Mouse (Mus musculus): ENCODE data around the gene Plaur.

DNA sequence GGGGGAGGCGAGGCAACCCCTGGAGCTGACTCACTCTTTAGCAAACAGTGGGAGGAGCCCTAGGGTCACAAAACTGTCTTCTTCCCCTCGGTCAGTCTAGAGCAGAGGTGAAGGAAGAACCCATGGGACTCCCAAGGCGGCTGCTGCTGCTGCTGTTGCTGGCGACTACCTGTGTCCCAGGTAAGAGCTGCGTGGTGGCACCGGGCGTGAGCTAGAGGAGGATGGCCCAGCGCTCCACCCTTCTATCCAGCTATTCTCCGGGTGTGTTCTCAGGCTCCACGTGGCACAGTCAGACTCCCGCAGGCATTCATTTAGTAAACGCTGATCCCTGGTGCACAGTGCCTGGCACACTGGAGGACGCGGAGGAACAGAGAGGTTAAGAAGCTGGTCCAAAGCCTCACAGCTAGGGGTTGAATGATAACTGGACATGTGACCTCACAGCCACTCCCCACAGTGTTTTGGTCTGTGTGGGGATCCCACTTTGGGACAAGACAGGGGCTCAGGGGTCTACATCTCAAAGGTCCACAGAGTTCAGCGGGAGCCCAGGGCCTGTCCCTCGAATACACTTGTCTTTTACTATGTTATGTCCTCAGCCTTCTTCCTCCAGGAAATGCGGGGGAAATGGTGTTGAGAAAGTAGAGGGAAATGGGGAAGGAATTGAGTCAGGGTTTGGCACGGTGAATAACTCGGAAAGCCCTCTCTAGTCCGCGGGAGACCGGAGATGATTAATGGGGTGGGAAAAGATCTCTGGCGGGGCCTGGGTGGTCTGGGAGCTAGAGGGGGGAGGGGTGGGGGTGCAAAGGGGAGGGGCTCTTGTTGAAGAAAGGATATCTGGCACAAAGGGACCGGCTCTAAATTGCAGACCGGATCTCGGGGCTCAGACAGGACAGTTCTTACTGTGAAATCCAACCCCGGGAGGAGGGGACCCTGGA, at the start of gene Plaur:
- TF ChIP-seq CTCF (IDR thresholded peaks at IDR 0.05; ENCODE audit: control insufficient read depth, insufficient read depth, insufficient read length): no peak
- TF ChIP-seq MYOG (IDR thresholded peaks at IDR 0.05; ENCODE audit: control insufficient read depth, extremely low read depth, insufficient read length): no peak
- TF ChIP-seq USF1 (IDR thresholded peaks at IDR 0.05; ENCODE audit: low read depth): peak; percentile 76
- peak; percentile 28 for TF ChIP-seq MAX (IDR thresholded peaks at IDR 0.05)
- no peak for TF ChIP-seq MYOD1 (IDR thresholded peaks at IDR 0.05; ENCODE audit: control insufficient read depth, insufficient read length, low read depth)

Data from C2C12 (cell line).